In the genomic region with DNA sequence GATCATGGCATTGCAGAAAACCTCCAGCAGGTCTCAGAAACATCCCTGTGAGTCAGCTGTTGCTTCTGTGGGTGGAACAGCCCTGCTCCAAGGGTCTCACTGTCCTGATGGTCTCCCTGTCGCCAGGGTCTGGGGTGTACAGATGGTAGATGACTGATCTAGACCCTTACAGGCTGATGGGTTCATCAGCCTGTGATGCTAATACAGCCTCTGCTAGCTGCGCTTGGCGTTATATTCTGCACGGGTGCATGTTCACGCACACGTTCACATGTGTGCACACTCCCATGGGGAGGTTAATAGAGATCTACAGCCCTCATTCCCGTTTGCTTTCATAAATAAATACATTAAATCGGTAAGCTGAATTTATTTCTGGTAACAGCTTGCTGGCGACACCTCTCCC, we compare ENCODE assay signal across 25 mouse cellular contexts. TPM values are rescaled to one million over a fixed set of nuclear protein-coding genes. Genes with fewer than 3 reads are reported as not detected.
DNase-seq lines count a peak whose midpoint lies in the region; ATAC-seq lines count a peak whose summit lies in the region.
"Had no signal": no experiment of that assay in that cellular context is flagged by ENCODE, and none has a peak within 500 bp of the region (broad histone marks: within the 10 kb centered on the region; RNA-seq: fewer than 3 reads in every experiment).

No protein-coding gene starts in this region.

- H3K4me1 ChIP-seq in hindbrain, embryonic 15.5 days (replicated peaks), result peaks cover 15% of the 10 kb centered on the region
- H3K4me1 ChIP-seq in hindbrain, embryonic 14.5 days (replicated peaks; ENCODE audit: control insufficient read depth, insufficient read depth, low read length), result no peaks in the 10 kb centered on the region
- H3K4me1 ChIP-seq in neural tube, embryonic 11.5 days (ENCODE audit: control insufficient read depth, insufficient read depth, low read length), result no peaks in the 10 kb centered on the region
- peaks cover 10% of the 10 kb centered on the region for H3K4me1 ChIP-seq in neural tube, embryonic 12.5 days
- no peaks in the 10 kb centered on the region for H3K4me1 ChIP-seq in heart, embryonic 12.5 days (replicated peaks)

- no peaks in the 10 kb centered on the region for H3K36me3 ChIP-seq in hindbrain, embryonic 15.5 days
- no peaks in the 10 kb centered on the region for H3K36me3 ChIP-seq in hindbrain, embryonic 14.5 days (replicated peaks; ENCODE audit: control insufficient read depth, insufficient read depth)
- no peaks in the 10 kb centered on the region for H3K36me3 ChIP-seq in neural tube, embryonic 11.5 days (ENCODE audit: control insufficient read depth, insufficient read depth, low read length)
- no peaks in the 10 kb centered on the region for H3K36me3 ChIP-seq in neural tube, embryonic 12.5 days
- no peaks in the 10 kb centered on the region for H3K36me3 ChIP-seq in heart, embryonic 12.5 days
- H3K36me3 ChIP-seq: heart, embryonic 13.5 days; limb, embryonic 12.5 days had no signal

- ATAC-seq in hindbrain, embryonic 15.5 days (ENCODE audit: low FRiP score, low read depth), result peak; percentile 24; the same call in 1 of the 2 replicates
- ATAC-seq in hindbrain, embryonic 14.5 days (ENCODE audit: low FRiP score), result no peak
- 0 out of 2 replicates have a peak, but pooled peaks have one; percentile 23 for ATAC-seq in neural tube, embryonic 11.5 days (ENCODE audit: insufficient read depth, low FRiP score, low TSS enrichment)
- peak; percentile 56; the same call in 1 of the 2 replicates for ATAC-seq in neural tube, embryonic 12.5 days (ENCODE audit: low FRiP score, low read depth)
- ATAC-seq in heart, embryonic 12.5 days (ENCODE audit: insufficient number of reproducible peaks, low FRiP score), result no peak
- ATAC-seq: activated CD4-positive, CD25-positive, alpha-beta regulatory T cell, adult 4 months; liver, postnatal 0 days; lung, postnatal 0 days had no signal

- DNase-seq in hindbrain, embryonic 14.5 days (ENCODE audit: low spot score), result no peak
- no peak for DNase-seq in neural tube, embryonic 11.5 days (ENCODE audit: low spot score)
- DNase-seq in neural tube, embryonic 10.5 days (ENCODE audit: extremely low spot score, low spot score), result no peak
- no peak for DNase-seq in kidney, adult 18-20 months
- DNase-seq: adrenal gland, adult 8-10 months; cerebellum, adult 18-20 months; cerebellum, postnatal 14 days; gastrocnemius, postnatal 25 days; heart, adult 18-20 months; heart, postnatal 14 days; kidney, adult 11 months; liver, postnatal 0 days; right cerebral cortex, adult 18-20 months had no signal

- H3K4me3 ChIP-seq in hindbrain, embryonic 15.5 days, result no peak overlapping the region
- no peak overlapping the region for H3K4me3 ChIP-seq in hindbrain, embryonic 14.5 days (replicated peaks; ENCODE audit: low read length)
- no peak overlapping the region for H3K4me3 ChIP-seq in neural tube, embryonic 11.5 days (ENCODE audit: low read depth, low read length)
- H3K4me3 ChIP-seq in neural tube, embryonic 12.5 days, result no peak overlapping the region
- no peak overlapping the region for H3K4me3 ChIP-seq in heart, embryonic 12.5 days
- H3K4me3 ChIP-seq: heart, embryonic 13.5 days; left cerebral cortex, adult 2 months; limb, embryonic 12.5 days; myocyte had no signal

- H3K9ac ChIP-seq in hindbrain, embryonic 15.5 days, result no peak overlapping the region
- no peak overlapping the region for H3K9ac ChIP-seq in hindbrain, embryonic 14.5 days
- H3K9ac ChIP-seq in neural tube, embryonic 11.5 days (ENCODE audit: low read length), result no peak overlapping the region
- H3K9ac ChIP-seq in neural tube, embryonic 12.5 days, result no peak overlapping the region
- H3K9ac ChIP-seq in heart, embryonic 12.5 days, result no peak overlapping the region
- H3K9ac ChIP-seq: heart, embryonic 13.5 days; limb, embryonic 12.5 days; liver, postnatal 0 days had no signal

- 0 out of 2 replicates have a peak overlapping the region, but pooled peaks have one; percentile 11 for H3K4me2 ChIP-seq in hindbrain, embryonic 15.5 days
- no peak overlapping the region for H3K4me2 ChIP-seq in hindbrain, embryonic 14.5 days (replicated peaks)
- H3K4me2 ChIP-seq in neural tube, embryonic 11.5 days (ENCODE audit: low read depth), result no peak overlapping the region
- peak overlapping the region; percentile 7; the same call in 1 of the 2 replicates for H3K4me2 ChIP-seq in neural tube, embryonic 12.5 days (replicated peaks)
- H3K4me2 ChIP-seq in heart, embryonic 12.5 days, result no peak overlapping the region
- H3K4me2 ChIP-seq: heart, embryonic 13.5 days; limb, embryonic 12.5 days; liver, embryonic 11.5 days had no signal

- H3K27me3 ChIP-seq in hindbrain, embryonic 15.5 days, result no peaks in the 10 kb centered on the region
- no peaks in the 10 kb centered on the region for H3K27me3 ChIP-seq in hindbrain, embryonic 14.5 days (ENCODE audit: control insufficient read depth, insufficient read depth, low read length)
- no peaks in the 10 kb centered on the region; the same call in 1 of the 2 replicates for H3K27me3 ChIP-seq in neural tube, embryonic 11.5 days (ENCODE audit: control insufficient read depth, insufficient read depth, low read length)
- H3K27me3 ChIP-seq in neural tube, embryonic 12.5 days (replicated peaks), result no peaks in the 10 kb centered on the region
- no peaks in the 10 kb centered on the region for H3K27me3 ChIP-seq in heart, embryonic 12.5 days (replicated peaks)
- H3K27me3 ChIP-seq: heart, embryonic 13.5 days; limb, embryonic 12.5 days had no signal

- WGBS in hindbrain, embryonic 15.5 days, result 53% methylated on average over 9 of the region's 9 CpGs
- WGBS in hindbrain, embryonic 14.5 days, result 48% methylated on average over 9 of the region's 9 CpGs
- 78% methylated on average over 9 of the region's 9 CpGs for WGBS in neural tube, embryonic 11.5 days
- 65% methylated on average over 9 of the region's 9 CpGs for WGBS in neural tube, embryonic 12.5 days
- WGBS in heart, embryonic 12.5 days, result 84% methylated on average over 9 of the region's 9 CpGs

- no peaks in the 10 kb centered on the region for H3K9me3 ChIP-seq in hindbrain, embryonic 15.5 days
- H3K9me3 ChIP-seq in hindbrain, embryonic 14.5 days (ENCODE audit: control insufficient read depth, low read length), result no peaks in the 10 kb centered on the region
- H3K9me3 ChIP-seq in neural tube, embryonic 11.5 days (ENCODE audit: control insufficient read depth, low read length), result no peaks in the 10 kb centered on the region
- no peaks in the 10 kb centered on the region for H3K9me3 ChIP-seq in neural tube, embryonic 12.5 days
- H3K9me3 ChIP-seq in heart, embryonic 12.5 days (replicated peaks), result no peaks in the 10 kb centered on the region
- H3K9me3 ChIP-seq: heart, embryonic 13.5 days; limb, embryonic 12.5 days had no signal

- no peak overlapping the region for H3K27ac ChIP-seq in hindbrain, embryonic 15.5 days (replicated peaks)
- H3K27ac ChIP-seq in hindbrain, embryonic 14.5 days, result no peak overlapping the region
- no peak overlapping the region for H3K27ac ChIP-seq in neural tube, embryonic 11.5 days (ENCODE audit: low read depth, low read length)
- no peak overlapping the region; the same call in 1 of the 2 replicates for H3K27ac ChIP-seq in neural tube, embryonic 12.5 days
- no peak overlapping the region for H3K27ac ChIP-seq in heart, embryonic 12.5 days (ENCODE audit: poor library complexity, severe bottlenecking)
- H3K27ac ChIP-seq: heart, embryonic 13.5 days; kidney, postnatal 0 days; left cerebral cortex, adult 2 months; limb, embryonic 12.5 days; macrophage had no signal

RNA-seq across cellular contexts. Expression of a gene that starts 30.2 kb away (rescaled TPM):
- 4.8 and 7.2 TPM in 2 replicates for polyA plus RNA-seq in hindbrain, embryonic 15.5 days (2015; fragmentation: Nextera tagmentation; extraction: Ambion mirVana)
- 2.7 and 4.2 TPM in 2 replicates for polyA plus RNA-seq in hindbrain, embryonic 14.5 days (2014; fragmentation: Nextera tagmentation; extraction: Ambion mirVana)
- polyA plus RNA-seq in neural tube, embryonic 11.5 days (2014; fragmentation: Nextera tagmentation; extraction: Ambion mirVana), result 0.94 and 1.1 TPM in 2 replicates
- 1.9 and 2.3 TPM in 2 replicates for polyA plus RNA-seq in neural tube, embryonic 12.5 days (2016; fragmentation: Nextera tagmentation; extraction: Ambion mirVana)
- 2.8 and 3.5 TPM in 2 replicates for polyA plus RNA-seq in heart, embryonic 12.5 days (2016; fragmentation: Nextera tagmentation; extraction: Ambion mirVana)
- polyA plus RNA-seq: activated CD4-positive, CD25-positive, alpha-beta regulatory T cell, adult 4 months; liver, embryonic 11.5 days; macrophage had no signal

Comparison
In these comparisons a context has a peak if more than half of its experiments do, and no peak if none do; other contexts are left out.
1. ATAC-seq: peak in hindbrain, embryonic 15.5 days (single experiment), neural tube, embryonic 11.5 days (single experiment) and neural tube, embryonic 12.5 days (single experiment); none in hindbrain, embryonic 14.5 days (single experiment) and heart, embryonic 12.5 days (single experiment).
2. H3K4me2 ChIP-seq: peak in hindbrain, embryonic 15.5 days (single experiment) and neural tube, embryonic 12.5 days (single experiment); none in hindbrain, embryonic 14.5 days (single experiment), neural tube, embryonic 11.5 days (single experiment) and heart, embryonic 12.5 days (single experiment).